Mouse (Mus musculus): Measurements from ENCODE around the gene Tmcc3.

The Tmcc3 gene

GRCm38 (mm10) chr10:94332358-94333137 lies 20.8 kb downstream of the Tmcc3 start:
- no peak for DNase-seq (ENCODE audit: low spot score in 2 of 2)

DNA sequence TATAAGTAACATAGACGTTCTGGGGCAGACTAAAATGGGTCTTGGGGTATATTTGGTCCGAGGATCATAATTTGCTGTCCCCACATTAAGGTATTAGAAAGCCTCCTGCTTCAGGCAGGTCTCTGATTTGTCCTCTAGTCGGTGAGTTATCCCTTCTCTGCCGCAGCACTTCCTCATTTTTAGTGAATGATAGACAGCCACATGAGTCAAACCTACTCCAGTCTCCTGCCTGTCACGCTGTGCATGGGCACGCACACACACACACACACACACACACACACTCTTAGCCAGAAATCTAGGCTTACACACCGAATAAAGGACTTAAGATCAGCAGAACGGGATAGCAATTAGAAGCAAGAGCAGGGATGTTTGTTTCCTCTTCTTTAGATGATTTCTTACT lies 21.6 kb downstream of the Tmcc3 start:
- DNase-seq (ENCODE audit: low spot score in 2 of 2), result no peak

DNA sequence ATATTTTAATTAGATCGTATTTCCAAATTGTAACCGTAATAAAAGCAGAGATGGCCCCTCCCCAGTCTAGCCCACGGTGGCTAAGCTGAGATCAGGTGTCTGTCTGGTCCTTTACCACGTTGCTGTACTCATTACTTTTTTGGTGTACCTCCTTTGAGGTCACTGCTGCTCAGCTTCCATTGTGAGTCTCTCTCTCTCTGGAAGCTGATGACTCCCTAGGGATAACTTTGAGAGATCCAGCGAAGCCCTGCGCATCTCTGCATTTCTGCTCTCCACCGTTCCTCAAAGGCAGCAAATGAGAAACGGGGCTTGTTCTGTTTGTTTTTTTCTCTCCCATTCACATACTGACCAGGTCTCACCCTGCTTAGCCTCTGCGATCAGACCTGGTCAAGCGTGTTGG lies 23.3 kb downstream of the Tmcc3 start:
- no peak for DNase-seq (ENCODE audit: low spot score in 2 of 2)

- DNase-seq (ENCODE audit: low spot score in 2 of 2), result no peak
Measured at GRCm38 (mm10) chr10:94336071-94336470, 24.3 kb downstream of the Tmcc3 start.

DNA sequence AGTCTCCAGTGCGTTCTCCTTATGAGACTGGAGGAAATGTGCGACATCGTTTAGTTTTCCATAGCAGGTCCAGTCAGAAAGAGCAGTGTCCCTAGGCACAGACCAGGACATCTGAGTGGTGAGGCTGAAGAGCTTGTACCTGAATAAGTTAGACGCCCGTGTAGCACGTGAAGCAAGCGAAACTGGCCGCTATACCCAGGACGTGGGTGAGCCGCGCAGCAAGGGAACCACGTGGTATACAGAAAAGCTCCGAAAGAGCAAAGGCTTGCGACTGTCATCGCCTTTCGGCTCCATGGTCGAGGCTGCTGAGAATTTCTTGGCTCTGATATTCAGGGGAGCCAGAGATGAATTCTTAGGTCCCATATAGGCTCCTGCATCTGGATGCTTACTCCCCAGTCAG lies 29.8 kb downstream of the Tmcc3 start:
- DNase-seq (ENCODE audit: low spot score in 2 of 2), result no peak

GRCm38 (mm10) chr10:94342256-94342655 lies 30.5 kb downstream of the Tmcc3 start:
- no peak for DNase-seq (ENCODE audit: low spot score in 2 of 2)

DNA sequence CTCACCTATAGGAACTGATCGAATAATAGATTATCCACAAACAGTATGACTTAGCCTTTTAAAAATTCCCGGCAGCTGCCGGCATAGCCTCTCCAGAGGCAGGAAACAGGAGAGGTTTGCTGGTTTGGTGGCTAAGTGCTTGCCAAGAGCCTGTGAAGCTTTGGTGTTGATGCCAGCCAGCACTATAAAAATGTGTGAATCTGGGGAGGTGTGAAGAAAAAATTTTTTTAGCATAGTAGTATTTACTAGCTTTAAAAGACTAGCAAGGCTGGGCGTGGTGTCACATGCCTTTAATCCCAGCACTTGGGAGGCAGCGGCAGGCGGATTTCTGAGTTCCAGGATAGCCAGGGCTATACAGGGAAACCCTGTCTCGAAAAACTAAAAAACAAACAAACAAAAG lies 31.8 kb downstream of the Tmcc3 start:
- no peak for DNase-seq (ENCODE audit: low spot score in 2 of 2)

DNA sequence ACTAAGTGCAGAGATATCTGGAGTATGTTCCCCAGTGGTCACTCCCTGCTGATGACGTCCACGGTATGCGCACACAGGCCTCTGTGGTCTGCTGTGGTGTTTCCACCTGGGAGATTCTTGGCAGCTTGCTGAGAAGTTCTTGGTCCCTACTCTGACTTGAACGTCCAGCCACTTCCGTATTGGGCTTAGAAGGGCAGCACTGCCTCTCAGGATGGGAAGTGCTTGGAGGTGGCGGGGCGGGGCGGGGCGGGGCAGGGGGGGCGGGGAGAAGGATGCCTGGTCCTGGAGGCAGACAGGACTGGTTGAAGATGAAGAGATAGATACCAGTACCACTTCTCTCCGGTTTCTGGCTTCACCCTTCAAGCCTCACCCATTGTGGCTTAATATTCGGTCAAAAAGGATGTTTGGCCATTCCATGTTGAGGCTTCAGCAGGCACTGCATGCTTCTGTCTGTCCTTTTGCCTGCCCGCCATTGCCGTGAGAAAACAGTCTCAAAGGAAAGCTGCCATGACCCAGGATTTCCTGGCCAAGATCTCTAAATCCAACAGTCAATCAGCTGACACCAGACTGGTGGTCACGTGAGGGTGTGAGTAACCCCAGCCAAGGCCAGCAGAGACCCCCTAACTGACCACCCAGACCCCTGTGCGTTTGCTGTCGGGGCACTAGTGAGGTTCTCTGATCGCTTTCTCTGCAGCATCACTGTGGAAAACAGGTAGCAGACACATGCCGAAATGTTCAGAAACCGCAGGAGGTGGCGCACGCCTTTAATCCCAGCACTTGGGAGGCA lies 33.1 kb downstream of the Tmcc3 start:
- no peak for DNase-seq (ENCODE audit: low spot score in 2 of 2)

DNA sequence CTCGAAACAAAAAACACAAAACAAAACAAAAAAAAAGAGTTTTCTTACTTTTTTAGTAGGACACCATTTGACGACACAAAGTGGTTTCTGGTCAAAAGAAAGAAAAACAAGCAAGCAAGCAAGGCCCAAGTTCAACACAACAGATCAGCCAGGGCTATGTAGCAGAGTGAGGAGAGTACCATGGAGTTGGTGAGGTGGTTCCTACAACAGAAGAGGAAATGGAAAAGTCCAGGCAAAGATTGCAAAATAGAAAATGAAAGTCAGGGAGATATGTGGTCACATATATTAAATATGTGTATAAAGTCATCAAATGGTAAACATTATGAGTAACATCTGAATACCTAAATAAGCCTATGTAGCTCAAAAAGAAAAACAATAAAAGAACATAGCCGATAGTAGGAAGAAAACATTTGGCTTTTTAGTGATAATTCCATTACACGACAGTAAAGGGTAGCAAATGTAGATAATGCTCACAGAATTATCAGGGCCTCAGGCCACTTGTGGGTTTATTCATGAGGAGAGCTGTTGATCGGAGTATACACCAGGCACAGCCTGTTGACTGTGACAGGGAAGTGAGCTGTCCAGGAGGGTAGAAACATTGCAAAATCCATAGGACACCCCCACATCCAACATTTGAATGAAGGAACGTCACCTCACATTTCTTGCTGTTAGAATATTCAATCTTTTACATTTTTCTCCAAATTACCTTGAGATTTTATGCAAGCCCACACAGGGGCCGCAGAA lies 33.9 kb downstream of the Tmcc3 start:
- DNase-seq (ENCODE audit: low spot score in 2 of 2), result no peak

GRCm38 (mm10) chr10:94346596-94346995 lies 34.8 kb downstream of the Tmcc3 start:
- no peak for DNase-seq (ENCODE audit: low spot score in 2 of 2)

GRCm38 (mm10) chr10:94347296-94347695 lies 35.5 kb downstream of the Tmcc3 start:
- DNase-seq (ENCODE audit: low spot score in 2 of 2), result no peak

- no peak for DNase-seq (ENCODE audit: low spot score in 2 of 2)
Measured at GRCm38 (mm10) chr10:94347959-94348358, 36.2 kb downstream of the Tmcc3 start.

DNA sequence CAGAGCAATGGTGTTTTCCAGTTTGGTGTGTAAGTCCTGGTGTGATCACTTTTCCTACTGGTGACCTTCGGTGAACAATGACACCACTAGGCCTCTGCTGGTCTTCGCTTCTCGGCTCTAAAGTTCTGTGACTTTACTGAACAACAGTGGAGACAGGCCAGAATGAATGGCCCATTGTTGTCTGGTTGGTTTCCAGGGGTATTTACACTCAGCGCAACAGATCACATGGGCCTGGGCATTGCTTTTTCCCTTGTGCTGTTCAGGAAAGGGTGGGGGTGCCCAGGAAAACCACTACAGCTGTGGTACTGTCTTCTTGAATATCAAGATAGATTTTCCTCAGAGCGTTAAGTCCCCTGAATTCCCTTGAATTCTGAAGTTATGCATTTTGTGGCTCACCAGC lies 38.5 kb downstream of the Tmcc3 start:
- no peak for DNase-seq (ENCODE audit: low spot score in 2 of 2)

DNA sequence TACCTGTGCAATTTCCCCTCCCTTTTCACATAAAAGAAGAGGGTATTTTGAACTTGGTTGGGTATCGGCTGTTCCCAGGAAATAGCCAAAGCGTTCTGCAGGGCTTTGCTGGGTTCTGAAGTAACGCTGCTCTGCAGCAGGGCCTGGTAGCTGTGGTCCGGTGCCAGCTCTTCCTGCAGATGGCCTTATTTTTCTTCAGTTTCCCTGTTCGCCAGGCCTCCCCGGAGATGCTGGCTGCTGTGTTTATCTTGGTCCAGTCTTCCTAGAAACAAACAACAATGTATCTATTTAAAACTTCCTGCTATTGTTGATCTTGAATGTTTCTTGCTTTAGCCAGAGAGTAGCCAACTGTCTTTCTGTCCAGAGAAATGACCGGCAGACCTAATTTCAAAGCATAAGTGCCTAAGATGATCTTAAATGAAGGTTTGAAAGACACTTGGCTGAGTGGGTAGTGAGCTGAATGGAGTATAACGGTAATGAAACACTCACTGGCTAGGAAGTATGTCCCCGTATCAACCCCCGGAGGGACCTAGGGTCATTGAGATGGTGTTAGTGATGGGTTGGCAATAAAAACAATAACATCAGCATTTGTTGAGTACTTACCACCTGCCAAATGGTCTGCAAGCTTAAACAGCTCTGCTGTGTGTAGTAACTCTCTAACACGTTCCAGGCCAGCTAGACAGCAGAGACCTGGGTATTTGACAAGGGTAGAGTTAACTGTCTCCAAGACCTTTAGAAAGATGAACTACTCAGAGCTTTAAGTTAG lies 39.3 kb downstream of the Tmcc3 start:
- no peak for DNase-seq (ENCODE audit: low spot score in 2 of 2)

DNA sequence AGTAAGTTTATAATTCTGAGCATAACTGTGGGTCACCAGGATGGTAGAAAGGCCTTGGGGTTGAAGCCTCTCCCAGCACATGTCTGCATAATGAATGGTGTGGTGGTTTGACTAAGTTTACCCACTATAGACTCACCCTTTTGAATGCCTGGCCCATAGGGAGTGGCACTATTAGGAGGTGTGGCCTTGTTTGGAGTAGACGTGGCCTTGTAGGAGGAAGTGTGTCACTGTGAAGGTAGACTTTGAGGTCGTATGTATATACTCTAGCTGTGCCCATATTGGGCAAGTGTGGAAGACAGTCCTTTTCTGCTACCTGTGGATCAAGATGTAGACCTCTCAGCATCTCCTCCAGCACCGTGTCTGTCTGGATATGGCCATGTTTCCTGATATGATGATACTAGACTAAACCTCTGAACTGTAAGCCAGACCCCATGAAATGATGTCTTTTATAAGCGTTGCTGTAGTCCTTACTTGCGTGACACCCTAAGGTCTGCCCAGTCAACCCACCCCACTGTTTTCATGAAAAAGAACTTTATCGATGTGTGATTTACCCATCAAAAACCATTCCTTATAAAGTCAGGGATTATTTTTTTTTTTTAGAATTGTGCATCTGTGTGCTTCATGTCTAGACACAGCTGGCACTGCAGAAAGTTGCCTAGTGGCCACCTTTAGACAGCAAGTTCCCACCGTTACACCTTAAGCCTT lies 40.6 kb downstream of the Tmcc3 start:
- DNase-seq (ENCODE audit: low spot score in 2 of 2), result no peak

- DNase-seq (ENCODE audit: low spot score in 2 of 2), result no peak
Measured at GRCm38 (mm10) chr10:94352877-94353853, 41.4 kb downstream of the Tmcc3 start.

GRCm38 (mm10) chr10:94354005-94354404 lies 42.3 kb downstream of the Tmcc3 start:
- no peak for DNase-seq (ENCODE audit: low spot score in 2 of 2)

DNA sequence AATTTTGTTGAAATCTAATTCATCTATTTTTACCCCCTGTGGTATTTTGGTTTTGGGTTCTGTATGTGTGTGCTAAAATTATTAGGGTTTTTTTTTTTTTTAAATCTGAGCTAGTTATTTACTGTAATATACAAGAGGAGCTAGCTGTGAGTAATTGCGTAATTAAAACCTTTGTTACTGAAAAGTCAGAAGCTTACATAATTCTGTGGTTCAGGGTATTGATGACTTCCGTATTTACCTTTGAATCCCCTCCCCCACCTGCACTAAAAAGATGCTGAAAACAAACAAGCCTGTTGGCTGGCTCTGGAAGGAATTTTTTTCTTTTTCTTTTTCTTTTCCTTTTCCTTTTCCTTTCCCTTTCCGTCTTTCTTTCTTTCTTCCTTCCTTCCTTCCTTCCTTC lies 42.7 kb downstream of the Tmcc3 start:
- DNase-seq (ENCODE audit: low spot score in 2 of 2), result no peak

DNA sequence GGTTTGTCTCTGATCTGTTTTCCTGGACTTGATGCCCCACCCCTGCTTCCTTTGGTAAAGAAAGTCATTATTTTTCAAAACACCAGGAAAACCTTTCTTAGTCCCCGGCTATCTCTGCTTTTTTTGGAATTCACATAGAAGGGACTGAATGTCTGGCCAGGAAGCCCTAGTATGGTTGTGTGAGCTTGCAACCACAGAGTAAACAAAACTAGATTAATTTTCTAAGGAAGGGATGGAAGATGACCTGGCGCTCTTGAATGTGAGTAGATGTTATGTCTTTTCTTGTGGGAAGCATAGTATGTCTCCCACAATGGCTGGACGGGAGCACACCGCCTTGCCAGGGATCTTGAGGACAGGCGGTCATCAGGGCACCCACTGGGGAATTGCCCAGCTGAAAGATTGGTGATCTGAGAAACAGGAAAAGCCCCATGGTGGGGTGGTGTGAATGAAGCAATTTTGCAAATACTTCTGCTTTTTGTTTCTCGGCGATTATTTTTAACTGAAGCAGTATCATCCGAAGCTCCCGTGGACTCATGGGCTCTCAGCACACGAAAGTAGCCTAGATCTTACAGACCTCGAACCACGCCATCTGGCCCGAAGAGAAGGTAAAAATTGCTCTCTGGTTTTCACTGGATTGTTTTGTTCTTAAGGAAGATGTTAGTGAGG lies 44.9 kb downstream of the Tmcc3 start:
- DNase-seq (ENCODE audit: low spot score in 2 of 2), result no peak
